Mouse (Mus musculus) forebrain, embryonic 13.5 days (tissue): ENCODE data around the gene Gpr12. TPM values are rescaled to one million over a fixed set of nuclear protein-coding genes. Genes with fewer than 3 reads are reported as not detected.
A peak's percentile ranks its signal among the peaks of the same experiment; 100 is the strongest.
"Not testable (repeated sequence)": the region's sequence is repeated elsewhere in the genome, so short reads cannot be mapped to it uniquely, and the experiment has no call there.

ENCODE experiments used
- ATAC-seq: fragments of 200-750 bp; cut with Nextera tagmentation; 2 replicates; pipeline ENCODE4 v1.8.0; 2017
- H3K27ac ChIP-seq: fragments of 300-500 bp; sonication (generic); 2 replicates; pipeline ENCODE4 v1.5.1; 2015; ENCODE audit warnings: inconsistent platforms, mild to moderate bottlenecking, moderate library complexity
- H3K27me3 ChIP-seq: fragments of 300-500 bp; sonication (generic); 2 replicates; pipeline ENCODE4 v1.6.1; 2015; ENCODE audit warnings: mild to moderate bottlenecking, inconsistent platforms
- H3K36me3 ChIP-seq: fragments of 300-500 bp; sonication (generic); 2 replicates; pipeline ENCODE4 v1.6.1; 2015; ENCODE audit warnings: mild to moderate bottlenecking, inconsistent platforms; ENCODE audit not compliant: poor library complexity, severe bottlenecking
- H3K4me1 ChIP-seq: fragments of 300-500 bp; sonication (generic); 2 replicates; pipeline ENCODE4 v1.6.1; 2015; ENCODE audit warnings: inconsistent platforms
- H3K4me2 ChIP-seq: fragments of 300-500 bp; sonication (generic); 2 replicates; pipeline ENCODE4 v1.6.1; 2015; ENCODE audit warnings: inconsistent platforms, mild to moderate bottlenecking, moderate library complexity
- H3K4me3 ChIP-seq: fragments of 300-500 bp; sonication (generic); 2 replicates; pipeline ENCODE4 v1.5.1; 2015; ENCODE audit warnings: mild to moderate bottlenecking, inconsistent platforms
- H3K9ac ChIP-seq: fragments of 300-500 bp; sonication (generic); 2 replicates; pipeline ENCODE4 v1.6.1; 2015; ENCODE audit warnings: mild to moderate bottlenecking, inconsistent platforms
- H3K9me3 ChIP-seq: fragments of 300-500 bp; sonication (generic); replicated peaks from 2 replicates; pipeline ENCODE4 v1.6.1; 2016; ENCODE audit warnings: inconsistent platforms
- WGBS: fragments of 180-500 bp; shearing (Covaris S2); methylation state at CpG from one replicate; pipeline ENCODE4 v1.1.7; 2015; 5-methylcytosine and 5-hydroxymethylcytosine counted together
- polyA plus RNA-seq: library from polyadenylated mRNA; unstranded; fragments of >200 nt; fragmentation: Nextera tagmentation; extraction: Ambion mirVana; gene quantifications from 2 replicates; pipeline ENCODE4 v1.2.1, GENCODE M21; 2015

Gene Gpr12
- polyA plus RNA-seq, 1 experiment from 2014 or later: 6.7 TPM

- H3K4me2 ChIP-seq: no peak overlapping the region
- 86% methylated on average over 5 of the region's 5 CpGs for WGBS
- no peaks in the 10 kb centered on the region for H3K4me1 ChIP-seq
- H3K9me3 ChIP-seq: no peaks in the 10 kb centered on the region
- no peak overlapping the region for H3K4me3 ChIP-seq
- no peak for ATAC-seq
- H3K36me3 ChIP-seq: no peaks in the 10 kb centered on the region
- H3K9ac ChIP-seq: no peak overlapping the region
- H3K27me3 ChIP-seq: no peaks in the 10 kb centered on the region
- H3K27ac ChIP-seq: no peak overlapping the region
Measured at GRCm38 (mm10) chr5:146606221-146606620, 21.2 kb upstream of the Gpr12 start.

GRCm38 (mm10) chr5:146599970-146600369 is 14.9 kb upstream of the Gpr12 start:
- Histone ChIP-seq H3K36me3 (no peaks in the 10 kb centered on the region), H3K4me3 (no peak overlapping the region), H3K4me2 (no peak overlapping the region), H3K27me3 (no peaks in the 10 kb centered on the region), H3K4me1 (no peaks in the 10 kb centered on the region), H3K9me3 (no peaks in the 10 kb centered on the region), H3K9ac (no peak overlapping the region), H3K27ac (no peak overlapping the region)
- ATAC-seq: no peak
- 89% methylated on average over 5 of the region's 5 CpGs for WGBS

- 88% methylated on average over 7 of the region's 7 CpGs for WGBS
- H3K4me2 ChIP-seq, H3K27me3 ChIP-seq, H3K4me3 ChIP-seq, H3K9me3 ChIP-seq, H3K9ac ChIP-seq, ATAC-seq, H3K36me3 ChIP-seq, H3K4me1 ChIP-seq, H3K27ac ChIP-seq: not testable (repeated sequence)
Measured at GRCm38 (mm10) chr5:146599216-146599615, 14.2 kb upstream of the Gpr12 start.

GRCm38 (mm10) chr5:146598215-146599119 is 13.4 kb upstream of the Gpr12 start:
- no peak overlapping the region for H3K4me3 ChIP-seq
- H3K36me3 ChIP-seq: no peaks in the 10 kb centered on the region
- peaks cover 7% of the 10 kb centered on the region; the same call in 1 of the 2 replicates for H3K9me3 ChIP-seq
- 0 out of 2 replicates have a peak, but pooled peaks have one; percentile 38 for ATAC-seq
- H3K9ac ChIP-seq: no peak overlapping the region
- 67% methylated on average over 27 of the region's 27 CpGs for WGBS
- H3K27ac ChIP-seq: no peak overlapping the region
- no peaks in the 10 kb centered on the region for H3K4me1 ChIP-seq
- H3K4me2 ChIP-seq: no peak overlapping the region
- H3K27me3 ChIP-seq: no peaks in the 10 kb centered on the region

- H3K9ac ChIP-seq: no peak overlapping the region
- no peaks in the 10 kb centered on the region for H3K36me3 ChIP-seq
- H3K27ac ChIP-seq: no peak overlapping the region
- 94% methylated on average over 10 of the region's 10 CpGs for WGBS
- no peak for ATAC-seq
- no peaks in the 10 kb centered on the region for H3K27me3 ChIP-seq
- H3K9me3 ChIP-seq: peaks cover 7% of the 10 kb centered on the region; the same call in 1 of the 2 replicates
- no peak overlapping the region for H3K4me3 ChIP-seq
- H3K4me1 ChIP-seq: peaks cover 3% of the 10 kb centered on the region; the same call in 1 of the 2 replicates
- H3K4me2 ChIP-seq: no peak overlapping the region
Measured at GRCm38 (mm10) chr5:146597503-146597874, 12.4 kb upstream of the Gpr12 start.

GRCm38 (mm10) chr5:146596612-146597502 is 11.8 kb upstream of the Gpr12 start:
- no peak overlapping the region for H3K4me2 ChIP-seq
- no peak for ATAC-seq
- peaks cover 9% of the 10 kb centered on the region; the same call in 1 of the 2 replicates for H3K4me1 ChIP-seq
- no peak overlapping the region for H3K9ac ChIP-seq
- H3K9me3 ChIP-seq: peaks cover 7% of the 10 kb centered on the region; the same call in 1 of the 2 replicates
- 87% methylated on average over 18 of the region's 18 CpGs for WGBS
- no peak overlapping the region for H3K27ac ChIP-seq
- H3K36me3 ChIP-seq: no peaks in the 10 kb centered on the region
- no peaks in the 10 kb centered on the region for H3K27me3 ChIP-seq
- no peak overlapping the region for H3K4me3 ChIP-seq

GRCm38 (mm10) chr5:146592580-146592979 is 7.5 kb upstream of the Gpr12 start:
- H3K9ac ChIP-seq: no peak overlapping the region
- H3K9me3 ChIP-seq: peaks cover 7% of the 10 kb centered on the region; the same call in 1 of the 2 replicates
- peaks cover 27% of the 10 kb centered on the region for H3K27me3 ChIP-seq
- no peaks in the 10 kb centered on the region for H3K36me3 ChIP-seq
- H3K27ac ChIP-seq: no peak overlapping the region
- peak; percentile 80 for ATAC-seq
- H3K4me1 ChIP-seq: peaks cover 9% of the 10 kb centered on the region; the same call in 1 of the 2 replicates
- no peak overlapping the region for H3K4me2 ChIP-seq
- 7% methylated on average over 5 of the region's 5 CpGs for WGBS
- H3K4me3 ChIP-seq: no peak overlapping the region

- WGBS: 80% methylated on average over 4 of the region's 4 CpGs
- H3K36me3 ChIP-seq: no peaks in the 10 kb centered on the region
Measured at GRCm38 (mm10) chr5:146591636-146592035, 6.6 kb upstream of the Gpr12 start.

GRCm38 (mm10) chr5:146590987-146591386 is 5.9 kb upstream of the Gpr12 start:
- H3K4me3 ChIP-seq: no peak overlapping the region
- H3K27ac ChIP-seq: no peak overlapping the region
- peaks cover 9% of the 10 kb centered on the region; the same call in 1 of the 2 replicates for H3K4me1 ChIP-seq
- no peaks in the 10 kb centered on the region for H3K36me3 ChIP-seq
- H3K4me2 ChIP-seq: no peak overlapping the region
- WGBS: 41% methylated on average over 4 of the region's 4 CpGs
- H3K9ac ChIP-seq: no peak overlapping the region
- H3K9me3 ChIP-seq: peaks cover 7% of the 10 kb centered on the region; the same call in 1 of the 2 replicates
- ATAC-seq: no peak
- H3K27me3 ChIP-seq: peaks cover 40% of the 10 kb centered on the region

More at GRCm38 (mm10) chr5:146591636-146592035, 6.6 kb upstream of the Gpr12 start:
- Histone ChIP-seq H3K9me3 (peaks cover 7% of the 10 kb centered on the region; the same call in 1 of the 2 replicates), H3K4me2 (no peak overlapping the region), H3K9ac (no peak overlapping the region), H3K27me3 (peaks cover 34% of the 10 kb centered on the region), H3K4me3 (no peak overlapping the region), H3K27ac (no peak overlapping the region), H3K4me1 (peaks cover 9% of the 10 kb centered on the region; the same call in 1 of the 2 replicates)
- no peak for ATAC-seq

- WGBS: 73% methylated on average over 8 of the region's 8 CpGs
- peaks cover 9% of the 10 kb centered on the region for H3K4me1 ChIP-seq
- H3K9me3 ChIP-seq: no peaks in the 10 kb centered on the region
- ATAC-seq: no peak
- no peaks in the 10 kb centered on the region for H3K36me3 ChIP-seq
- no peak overlapping the region for H3K4me2 ChIP-seq
- no peak overlapping the region for H3K4me3 ChIP-seq
- H3K27me3 ChIP-seq: peaks cover 74% of the 10 kb centered on the region
- no peak overlapping the region for H3K9ac ChIP-seq
- H3K27ac ChIP-seq: no peak overlapping the region
Measured at GRCm38 (mm10) chr5:146586357-146587070, 1.5 kb upstream of the Gpr12 start.

- Histone ChIP-seq H3K27me3 (peaks cover 78% of the 10 kb centered on the region), H3K9ac (0 out of 2 replicates have a peak overlapping the region, but pooled peaks have one; percentile 73), H3K27ac (no peak overlapping the region), H3K9me3 (no peaks in the 10 kb centered on the region), H3K36me3 (no peaks in the 10 kb centered on the region), H3K4me3 (peak overlapping the region; percentile 62), H3K4me1 (peaks cover 9% of the 10 kb centered on the region), H3K4me2 (peak overlapping the region; percentile 95)
- ATAC-seq: no peak; the same call in 1 of the 2 replicates
- 14% methylated on average over 10 of the region's 10 CpGs for WGBS
Measured at GRCm38 (mm10) chr5:146585307-146585651, 240 bp upstream of the Gpr12 start.
